Mouse (Mus musculus): ENCODE data around the gene Tbx4.

GRCm38 (mm10) chr11:85896335-85896985, 10.2 kb downstream of the Tbx4 start:
- TF ChIP-seq CTCF (IDR thresholded peaks at IDR 0.05; ENCODE audit: borderline replicate concordance, extremely low read depth, insufficient read depth, insufficient read length), result no peak
- TF ChIP-seq POLR2A (IDR thresholded peaks at IDR 0.05; ENCODE audit: borderline replicate concordance, extremely low read depth, insufficient read depth, insufficient read length, poor library complexity, severe bottlenecking), result no peak

All from brain, embryonic 14.5 days (tissue).